Mouse (Mus musculus) liver, embryonic 16.5 days (tissue): ENCODE measurements around the gene Carhsp1. TPM values are rescaled to one million over a fixed set of nuclear protein-coding genes. Genes with fewer than 3 reads are reported as not detected.

ENCODE experiments used
- ATAC-seq: fragments of 200-750 bp; cut with Nextera tagmentation; 2 replicates; pipeline ENCODE4 v1.8.0; 2017; ENCODE audit warnings: low read depth, mild to moderate bottlenecking, moderate number of reproducible peaks, moderate library complexity
- H3K27ac ChIP-seq: fragments of 300-500 bp; sonication (generic); 2 replicates; pipeline ENCODE4 v1.5.1; 2014; ENCODE audit warnings: mild to moderate bottlenecking, low read length
- H3K27me3 ChIP-seq: fragments of 300-500 bp; sonication (generic); 2 replicates; pipeline ENCODE4 v1.6.1; 2014; ENCODE audit warnings: low read depth, low read length, mixed read lengths; ENCODE audit not compliant: control insufficient read depth, insufficient read depth
- H3K36me3 ChIP-seq: fragments of 300-500 bp; sonication (generic); 2 replicates; pipeline ENCODE4 v1.6.1; 2014; ENCODE audit warnings: mild to moderate bottlenecking; ENCODE audit not compliant: control insufficient read depth, insufficient read depth
- H3K4me1 ChIP-seq: fragments of 300-500 bp; sonication (generic); 2 replicates; pipeline ENCODE4 v1.6.1; 2014; ENCODE audit warnings: low read depth, low read length, mixed read lengths; ENCODE audit not compliant: control insufficient read depth
- H3K4me2 ChIP-seq: fragments of 300-500 bp; sonication (generic); 2 replicates; pipeline ENCODE4 v1.6.1; 2014; ENCODE audit warnings: low read depth, low read length, mixed read lengths
- H3K4me3 ChIP-seq: fragments of 300-500 bp; sonication (generic); 2 replicates; pipeline ENCODE4 v1.5.1; 2014; ENCODE audit warnings: low read depth, mild to moderate bottlenecking, low read length
- H3K9ac ChIP-seq: fragments of 300-500 bp; sonication (generic); 2 replicates; pipeline ENCODE4 v1.6.1; 2014; ENCODE audit warnings: low read depth, low read length
- H3K9me3 ChIP-seq: fragments of 300-500 bp; sonication (generic); replicated peaks from 2 replicates; pipeline ENCODE4 v1.6.1; 2016; ENCODE audit warnings: low read length; ENCODE audit not compliant: control insufficient read depth
- WGBS: fragments of 180-500 bp; shearing (Covaris S2); extraction: QIAGEN DNeasy Blood & Tissue Kit; methylation state at CpG from one replicate; pipeline ENCODE4 v1.1.7; 2014; ENCODE audit not compliant: insufficient replicate concordance; 5-methylcytosine and 5-hydroxymethylcytosine counted together
- polyA plus RNA-seq: library from polyadenylated mRNA; unstranded; fragments of >200 nt; fragmentation: Nextera tagmentation; extraction: Ambion mirVana; gene quantifications from 2 replicates; pipeline ENCODE4 v1.2.1, GENCODE M21; 2015

Gene Carhsp1
- polyA plus RNA-seq, 1 experiment from 2014 or later = 96.6 TPM

- no peaks in the 10 kb centered on the region for H3K27me3 ChIP-seq
- peak overlapping the region; percentile 1; the same call in 1 of the 2 replicates for H3K4me2 ChIP-seq
- peaks cover 34% of the 10 kb centered on the region for H3K4me1 ChIP-seq
- no peak overlapping the region; the same call in 1 of the 2 replicates for H3K27ac ChIP-seq
- ATAC-seq = no peak
- H3K36me3 ChIP-seq = peaks cover 12% of the 10 kb centered on the region
- WGBS = 39% methylated on average over 11 of the region's 11 CpGs
- H3K9ac ChIP-seq = no peak overlapping the region
- 0 out of 2 replicates have a peak overlapping the region, but pooled peaks have one; percentile 1 for H3K4me3 ChIP-seq
- H3K9me3 ChIP-seq = no peaks in the 10 kb centered on the region
Measured at GRCm38 (mm10) chr16:8639466-8640191, 32.3 kb downstream of the Carhsp1 start.

GRCm38 (mm10) chr16:8638131-8638530 lies 33.8 kb downstream of the Carhsp1 start:
- ATAC-seq = no peak
- peaks cover 34% of the 10 kb centered on the region for H3K4me1 ChIP-seq
- peak overlapping the region; percentile 81 for H3K4me3 ChIP-seq
- WGBS = 13% methylated on average over 7 of the region's 7 CpGs
- H3K4me2 ChIP-seq = peak overlapping the region; percentile 79
- H3K36me3 ChIP-seq = peaks cover 11% of the 10 kb centered on the region
- H3K27ac ChIP-seq = peak overlapping the region; percentile 95
- H3K9me3 ChIP-seq = no peaks in the 10 kb centered on the region
- no peaks in the 10 kb centered on the region for H3K27me3 ChIP-seq
- peak overlapping the region; percentile 95 for H3K9ac ChIP-seq

- Histone ChIP-seq H3K4me3 (peak within 1 kb of the TSS; percentile 81), H3K4me2 (peak within 1 kb of the TSS; percentile 79), H3K4me1 (peaks cover 34% of the 10 kb centered on the region), H3K9me3 (no peaks in the 10 kb centered on the region), H3K9ac (peak within 1 kb of the TSS; percentile 95), H3K27ac (peak within 1 kb of the TSS; percentile 95), H3K36me3 (peaks cover 8% of the 10 kb centered on the region), H3K27me3 (no peaks in the 10 kb centered on the region)
- peak; percentile 85 for ATAC-seq
- WGBS = under 1% methylated on average over 59 of the region's 59 CpGs
Measured at GRCm38 (mm10) chr16:8637217-8638051, 34.5 kb downstream of the Carhsp1 start, which contains the start of the genes Pmm2 and Tmem186. TSS of gene Pmm2 (plus strand) at chr16:8637674. TSS of gene Tmem186 (minus strand) at chr16:8637712.

GRCm38 (mm10) chr16:8636867-8637216 lies 35.1 kb downstream of the Carhsp1 start:
- peak; percentile 8 for ATAC-seq
- Histone ChIP-seq H3K9me3 (no peaks in the 10 kb centered on the region), H3K4me2 (peak overlapping the region; percentile 79), H3K36me3 (peaks cover 8% of the 10 kb centered on the region), H3K9ac (peak overlapping the region; percentile 95), H3K27ac (peak overlapping the region; percentile 95), H3K4me1 (peaks cover 34% of the 10 kb centered on the region), H3K27me3 (no peaks in the 10 kb centered on the region), H3K4me3 (peak overlapping the region; percentile 81)
- WGBS = 0% methylated on average over 13 of the region's 13 CpGs

GRCm38 (mm10) chr16:8631428-8631827 lies 40.5 kb downstream of the Carhsp1 start:
- no peak overlapping the region for H3K4me3 ChIP-seq
- peaks cover 8% of the 10 kb centered on the region for H3K4me1 ChIP-seq
- no peak overlapping the region for H3K27ac ChIP-seq
- no peaks in the 10 kb centered on the region for H3K9me3 ChIP-seq
- no peak for ATAC-seq
- peaks cover 8% of the 10 kb centered on the region for H3K36me3 ChIP-seq
- no peak overlapping the region for H3K9ac ChIP-seq
- H3K4me2 ChIP-seq = no peak overlapping the region
- no peaks in the 10 kb centered on the region for H3K27me3 ChIP-seq
- WGBS = 48% methylated on average over 5 of the region's 5 CpGs

GRCm38 (mm10) chr16:8630419-8630818 lies 41.5 kb downstream of the Carhsp1 start:
- Histone ChIP-seq H3K27me3 (no peaks in the 10 kb centered on the region), H3K9ac (no peak overlapping the region), H3K9me3 (no peaks in the 10 kb centered on the region), H3K36me3 (peaks cover 5% of the 10 kb centered on the region), H3K4me3 (no peak overlapping the region), H3K27ac (no peak overlapping the region), H3K4me2 (no peak overlapping the region), H3K4me1 (peaks cover 2% of the 10 kb centered on the region; the same call in 1 of the 2 replicates)
- ATAC-seq = no peak
- 58% methylated on average over 2 of the region's 2 CpGs for WGBS

GRCm38 (mm10) chr16:8620315-8621115 lies 51.4 kb downstream of the Carhsp1 start:
- no peak overlapping the region for H3K4me3 ChIP-seq
- WGBS = 70% methylated on average over 16 of the region's 16 CpGs
- H3K36me3 ChIP-seq = no peaks in the 10 kb centered on the region
- no peak for ATAC-seq
- H3K27me3 ChIP-seq = no peaks in the 10 kb centered on the region
- no peak overlapping the region for H3K27ac ChIP-seq
- H3K9ac ChIP-seq = no peak overlapping the region
- H3K9me3 ChIP-seq = no peaks in the 10 kb centered on the region
- H3K4me2 ChIP-seq = no peak overlapping the region
- H3K4me1 ChIP-seq = no peaks in the 10 kb centered on the region; the same call in 1 of the 2 replicates

GRCm38 (mm10) chr16:8619659-8620314 lies 52.2 kb downstream of the Carhsp1 start:
- Histone ChIP-seq H3K36me3 (no peaks in the 10 kb centered on the region), H3K9me3 (no peaks in the 10 kb centered on the region), H3K27ac (0 out of 2 replicates have a peak overlapping the region, but pooled peaks have one; percentile 22), H3K4me3 (no peak overlapping the region), H3K9ac (no peak overlapping the region), H3K4me2 (no peak overlapping the region), H3K4me1 (no peaks in the 10 kb centered on the region; the same call in 1 of the 2 replicates), H3K27me3 (no peaks in the 10 kb centered on the region)
- WGBS = 58% methylated on average over 10 of the region's 10 CpGs
- ATAC-seq = peak; percentile 50; the same call in 1 of the 2 replicates
